Mouse (Mus musculus) MEL (cell line): Measurements from ENCODE around the gene Lgi1.

Experiments
- BHLHE40 ChIP-seq: IDR thresholded peaks from 2 replicates; pipeline ENCODE4 v1.6.1; 2012; ENCODE audit warnings: low read depth, mild to moderate bottlenecking, inconsistent platforms, low read length, improper control_type of control experiment, borderline replicate concordance
- CHD2 ChIP-seq: IDR thresholded peaks from 2 replicates; pipeline ENCODE4 v1.6.1; 2011; ENCODE audit warnings: low read length, improper control_type of control experiment
- CTCF ChIP-seq, 3 experiments: IDR thresholded peaks in 2 of 3; conservative IDR thresholded peaks in 1 of 3; 2 replicates each; pipeline ENCODE4 v1.5.1; 2011 to 2012; ENCODE audit warnings: low read length in 3 of 3, low read depth in 2 of 3, mild to moderate bottlenecking in 2 of 3, improper control_type of control experiment in 1 of 3, inconsistent platforms in 1 of 3, mixed read lengths in 1 of 3, moderate library complexity in 1 of 3; ENCODE audit not compliant: control insufficient read depth in 1 of 3, insufficient read depth in 1 of 3, poor library complexity in 1 of 3, severe bottlenecking in 1 of 3
- KAT2A ChIP-seq: conservative IDR thresholded peaks from 2 replicates; pipeline ENCODE4 v1.6.1; 2012; ENCODE audit warnings: low read depth, low read length, improper control_type of control experiment, inconsistent platforms
- MAX ChIP-seq: IDR thresholded peaks from 2 replicates; pipeline ENCODE4 v1.6.1; 2011; ENCODE audit warnings: low read length, improper control_type of control experiment
- MAZ ChIP-seq: IDR thresholded peaks from 2 replicates; pipeline ENCODE4 v1.6.1; 2012; ENCODE audit warnings: low read depth, mild to moderate bottlenecking, inconsistent platforms, low read length, improper control_type of control experiment
- POLR2A ChIP-seq, 2 experiments: IDR thresholded peaks; 2 replicates each; pipeline ENCODE4 v1.6.1; 2011 to 2012; ENCODE audit warnings: low read length in 2 of 2, mild to moderate bottlenecking in 2 of 2, control low read depth in 1 of 2, improper control_type of control experiment in 1 of 2, low read depth in 1 of 2, moderate library complexity in 1 of 2; ENCODE audit not compliant: control insufficient read depth in 1 of 2, insufficient read depth in 1 of 2, poor library complexity in 1 of 2
- USF1 ChIP-seq: IDR thresholded peaks from 2 replicates; pipeline ENCODE4 v1.6.1; 2014; ENCODE audit warnings: low read depth, mild to moderate bottlenecking, inconsistent platforms, low read length, improper control_type of control experiment, moderate library complexity
- ZC3H11A ChIP-seq: IDR thresholded peaks from 2 replicates; pipeline ENCODE4 v1.6.1; 2012; ENCODE audit warnings: low read depth, mild to moderate bottlenecking, inconsistent platforms, low read length, improper control_type of control experiment
- ZNF384 ChIP-seq: IDR thresholded peaks from 2 replicates; pipeline ENCODE4 v1.6.1; 2012; ENCODE audit warnings: low read depth, mild to moderate bottlenecking, inconsistent platforms, low read length, improper control_type of control experiment

DNA sequence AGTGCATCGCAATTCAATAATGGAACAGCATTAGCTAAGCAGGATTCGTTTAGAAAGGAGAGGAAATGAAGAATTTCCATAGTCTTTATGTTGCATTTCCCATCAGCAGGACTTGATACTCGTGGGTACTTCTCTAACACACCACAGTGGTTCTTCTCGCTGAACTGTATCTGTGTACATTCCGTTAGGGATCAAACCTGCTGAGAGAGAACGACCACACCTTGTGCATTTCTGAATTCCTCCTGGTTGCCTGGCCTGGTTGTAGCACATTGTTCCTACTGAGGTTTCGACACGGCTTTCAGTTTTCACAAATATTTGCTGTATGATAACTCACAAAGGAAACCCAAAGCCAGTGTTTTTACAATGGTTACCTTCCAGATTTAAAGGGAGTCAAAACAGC is 19.6 kb upstream of the Lgi1 start:
- TF ChIP-seq ZC3H11A = no peak
- TF ChIP-seq CTCF (IDR thresholded peaks at IDR 0.05 in 2 of 3, conservative IDR thresholded peaks at IDR 0.05 in 1 of 3; ENCODE audit: control insufficient read depth in 1 of 3, insufficient read depth in 1 of 3, low read depth in 2 of 3, low read length in 3 of 3, poor library complexity in 1 of 3, severe bottlenecking in 1 of 3) = no peak
- TF ChIP-seq KAT2A = no peak
- TF ChIP-seq USF1 = no peak
- no peak for TF ChIP-seq ZNF384
- TF ChIP-seq MAZ = no peak
- no peak for TF ChIP-seq CHD2
- no peak for TF ChIP-seq POLR2A (IDR thresholded peaks at IDR 0.05; ENCODE audit: control insufficient read depth in 1 of 2, insufficient read depth in 1 of 2, low read depth in 1 of 2, low read length in 2 of 2, poor library complexity in 1 of 2)
- TF ChIP-seq BHLHE40 = no peak
- TF ChIP-seq MAX = no peak
